Mouse (Mus musculus) v-Abl transformed pro-B cells (cell line): ENCODE measurements around the gene Isyna1.

Experiments used
- in situ Hi-C, 2 experiments: fragments of 400-800 bp; cut with MboI; formaldehyde crosslinking; loops; one replicate each; pipeline ENCODE4 v1.15.1; 2025; ENCODE audit not compliant: unreplicated experiment in 2 of 2

Gene Isyna1

GRCm38 (mm10) chr8:70614469-70614868 is 20.3 kb downstream of the Isyna1 start:
- in situ Hi-C loops, result loop anchor here (5.0 to 10.0 kb wide), 4 partner anchors 33 to 230 kb away; no protein-coding TSS in a partner anchor

GRCm38 (mm10) chr8:70615281-70615680 is 21.1 kb downstream of the Isyna1 start:
- in situ Hi-C loops, result loop anchor here (10.0 kb wide), 1 partner anchor 230 kb away; no protein-coding TSS in a partner anchor

GRCm38 (mm10) chr8:70615894-70616293 is 21.7 kb downstream of the Isyna1 start, which contains the start of gene Lrrc25:
Lrrc25 (plus strand) TSS chr8:70616155.
- in situ Hi-C loops, result loop anchor here (10.0 kb wide), 1 partner anchor 229 kb away; no protein-coding TSS in a partner anchor

GRCm38 (mm10) chr8:70616645-70617044 is 22.5 kb downstream of the Isyna1 start:
- in situ Hi-C loops, result loop anchor here (10.0 kb wide), 1 partner anchor 228 kb away; no protein-coding TSS in a partner anchor

- in situ Hi-C loops, result loop anchor here (10.0 kb wide), 1 partner anchor 227 kb away; no protein-coding TSS in a partner anchor
These were observed 23.8 kb downstream of the Isyna1 start for GRCm38 (mm10) chr8:70617985-70618384.

GRCm38 (mm10) chr8:70618888-70619334 is 24.7 kb downstream of the Isyna1 start:
- in situ Hi-C loops, result loop anchor here (10.0 kb wide), 1 partner anchor 226 kb away; no protein-coding TSS in a partner anchor

GRCm38 (mm10) chr8:70622220-70622619 is 28.0 kb downstream of the Isyna1 start:
- in situ Hi-C loops, result no loop called here

GRCm38 (mm10) chr8:70625104-70625503 is 30.9 kb downstream of the Isyna1 start:
- in situ Hi-C loops, result no loop called here

- in situ Hi-C loops, result no loop called here
These were observed 32.9 kb downstream of the Isyna1 start for GRCm38 (mm10) chr8:70627041-70627440.

GRCm38 (mm10) chr8:70628986-70629490 is 34.9 kb downstream of the Isyna1 start:
- in situ Hi-C loops, result no loop called here

GRCm38 (mm10) chr8:70629574-70630531 is 35.7 kb downstream of the Isyna1 start:
- in situ Hi-C loops, result loop anchor here in 1 of 2 experiments (5.0 kb wide), 1 partner anchor 82 kb away; no protein-coding TSS in a partner anchor

GRCm38 (mm10) chr8:70630532-70631381 is 36.6 kb downstream of the Isyna1 start:
- in situ Hi-C loops, result loop anchor here in 1 of 2 experiments (5.0 kb wide), 1 partner anchor 82 kb away; no protein-coding TSS in a partner anchor

GRCm38 (mm10) chr8:70631436-70631835 is 37.3 kb downstream of the Isyna1 start:
- in situ Hi-C loops, result loop anchor here in 1 of 2 experiments (5.0 kb wide), 1 partner anchor 81 kb away; no protein-coding TSS in a partner anchor

GRCm38 (mm10) chr8:70632346-70632892 is 38.2 kb downstream of the Isyna1 start, which contains the start of gene Gdf15:
Gdf15 (minus strand) TSS chr8:70632456.
- in situ Hi-C loops, result loop anchor here in 1 of 2 experiments (5.0 kb wide), 1 partner anchor 80 kb away; no protein-coding TSS in a partner anchor

- in situ Hi-C loops, result loop anchor here in 1 of 2 experiments (5.0 kb wide), 1 partner anchor 78 kb away; no protein-coding TSS in a partner anchor
These were observed 39.9 kb downstream of the Isyna1 start for GRCm38 (mm10) chr8:70634066-70634465.

- in situ Hi-C loops, result no loop called here
These were observed 41.4 kb downstream of the Isyna1 start for GRCm38 (mm10) chr8:70635527-70635926.

GRCm38 (mm10) chr8:70636838-70637237 is 42.7 kb downstream of the Isyna1 start:
- in situ Hi-C loops, result no loop called here

- in situ Hi-C loops, result no loop called here
These were observed 44.6 kb downstream of the Isyna1 start for GRCm38 (mm10) chr8:70638752-70639151.

GRCm38 (mm10) chr8:70643019-70643418 is 48.8 kb downstream of the Isyna1 start:
- in situ Hi-C loops, result no loop called here
